Mouse (Mus musculus): ENCODE data around the gene Ucn2. TPM values are rescaled to one million over a fixed set of nuclear protein-coding genes. Genes with fewer than 3 reads are reported as not detected.

Ucn2 gene
- polyA plus RNA-seq, 1 experiment from 2014 or later = not detected

DNA sequence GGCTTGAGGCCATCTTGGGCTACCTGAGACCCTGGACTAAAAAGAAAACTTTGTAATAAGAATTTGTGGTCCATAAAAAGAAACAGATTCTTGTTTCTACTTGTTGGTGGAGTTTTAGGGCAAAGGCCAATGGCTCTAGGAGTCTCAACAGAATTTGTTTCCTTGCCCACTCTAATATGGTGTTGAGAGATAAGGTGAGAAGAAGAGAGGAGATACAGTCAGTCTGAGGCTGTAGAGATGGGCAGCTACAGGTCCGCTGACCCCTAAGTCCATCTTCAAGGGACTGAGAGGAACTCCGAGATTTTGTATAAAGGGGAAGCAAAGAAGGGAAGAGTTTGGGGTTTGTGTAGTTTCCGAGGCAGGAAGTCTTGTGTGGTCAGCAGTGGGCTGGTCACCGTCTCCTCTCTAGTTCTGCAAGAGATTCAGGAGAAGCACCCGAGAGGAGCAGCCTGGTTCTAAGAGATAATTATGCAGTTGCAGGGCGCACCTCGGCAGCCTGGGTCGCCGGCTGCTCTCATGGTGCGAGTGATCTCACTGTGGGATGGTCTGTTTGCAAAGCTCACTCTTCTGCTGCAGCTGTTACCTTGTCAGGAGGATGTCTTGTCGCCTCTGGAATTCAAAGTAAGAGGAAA is 31.3 kb downstream of the Ucn2 start:
- 74% methylated on average over 11 of the region's 11 CpGs for WGBS

GRCm38 (mm10) chr9:109021428-109021827 is 35.6 kb downstream of the Ucn2 start:
- Histone ChIP-seq H3K27ac (ENCODE audit: low read length) (no peak overlapping the region), H3K4me1 (ENCODE audit: control insufficient read depth, insufficient read depth, low read length) (no peaks in the 10 kb centered on the region), H3K9ac (ENCODE audit: low read depth, low read length) (no peak overlapping the region), H3K27me3 (ENCODE audit: control insufficient read depth, insufficient read depth, low read depth, low read length) (no peaks in the 10 kb centered on the region), H3K9me3 (replicated peaks; ENCODE audit: control insufficient read depth, low read length, poor library complexity, severe bottlenecking) (no peaks in the 10 kb centered on the region), H3K4me2 (ENCODE audit: low read length) (no peak overlapping the region), H3K4me3 (ENCODE audit: low read depth, low read length) (no peak overlapping the region), H3K36me3 (ENCODE audit: control insufficient read depth, insufficient read depth, low read length) (peaks cover 9% of the 10 kb centered on the region; the same call in 1 of the 2 replicates)
- ATAC-seq = no peak
- WGBS = 80% methylated on average over 4 of the region's 4 CpGs

More for the DNA sequence above, 31.3 kb downstream of the Ucn2 start:
- Histone ChIP-seq H3K9ac (ENCODE audit: low read depth, low read length) (no peak overlapping the region), H3K4me3 (ENCODE audit: low read depth, low read length) (no peak overlapping the region), H3K27me3 (ENCODE audit: control insufficient read depth, insufficient read depth, low read depth, low read length) (no peaks in the 10 kb centered on the region), H3K36me3 (ENCODE audit: control insufficient read depth, insufficient read depth, low read length) (peaks cover 7% of the 10 kb centered on the region), H3K4me1 (ENCODE audit: control insufficient read depth, insufficient read depth, low read length) (no peaks in the 10 kb centered on the region), H3K27ac (ENCODE audit: low read length) (no peak overlapping the region), H3K4me2 (ENCODE audit: low read length) (no peak overlapping the region), H3K9me3 (replicated peaks; ENCODE audit: control insufficient read depth, low read length, poor library complexity, severe bottlenecking) (no peaks in the 10 kb centered on the region)
- ATAC-seq = no peak

- no peak overlapping the region for H3K27ac ChIP-seq (ENCODE audit: low read length)
- H3K4me2 ChIP-seq (ENCODE audit: low read length) = no peak overlapping the region
- WGBS = 92% methylated on average over 17 of the region's 17 CpGs
- H3K36me3 ChIP-seq (ENCODE audit: control insufficient read depth, insufficient read depth, low read length) = peaks cover 11% of the 10 kb centered on the region; the same call in 1 of the 2 replicates
- ATAC-seq = no peak
- no peaks in the 10 kb centered on the region for H3K27me3 ChIP-seq (ENCODE audit: control insufficient read depth, insufficient read depth, low read depth, low read length)
- no peaks in the 10 kb centered on the region for H3K4me1 ChIP-seq (ENCODE audit: control insufficient read depth, insufficient read depth, low read length)
- H3K9me3 ChIP-seq (replicated peaks; ENCODE audit: control insufficient read depth, low read length, poor library complexity, severe bottlenecking) = no peaks in the 10 kb centered on the region
- no peak overlapping the region for H3K4me3 ChIP-seq (ENCODE audit: low read depth, low read length)
- H3K9ac ChIP-seq (ENCODE audit: low read depth, low read length) = no peak overlapping the region
These were observed 37.3 kb downstream of the Ucn2 start for GRCm38 (mm10) chr9:109022866-109023685.

DNA sequence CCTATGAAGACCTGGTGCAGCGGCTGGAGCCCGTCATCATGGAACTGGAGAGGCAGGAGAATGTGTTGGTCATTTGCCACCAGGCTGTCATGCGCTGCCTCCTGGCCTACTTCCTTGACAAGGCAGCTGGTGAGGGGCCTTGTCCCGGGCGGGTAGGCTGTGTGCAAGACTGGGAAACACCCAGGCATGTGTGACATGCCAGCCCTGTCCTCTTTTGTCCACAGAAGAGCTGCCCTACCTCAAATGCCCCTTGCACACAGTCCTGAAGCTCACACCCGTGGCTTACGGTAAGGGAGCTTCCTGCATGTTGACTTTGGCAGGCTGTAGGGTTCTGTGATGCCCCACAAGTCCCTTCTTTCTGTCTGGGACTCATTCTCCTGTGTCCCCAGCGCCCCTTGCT is 41.7 kb downstream of the Ucn2 start:
- no peaks in the 10 kb centered on the region for H3K4me1 ChIP-seq (ENCODE audit: control insufficient read depth, insufficient read depth, low read length)

DNA sequence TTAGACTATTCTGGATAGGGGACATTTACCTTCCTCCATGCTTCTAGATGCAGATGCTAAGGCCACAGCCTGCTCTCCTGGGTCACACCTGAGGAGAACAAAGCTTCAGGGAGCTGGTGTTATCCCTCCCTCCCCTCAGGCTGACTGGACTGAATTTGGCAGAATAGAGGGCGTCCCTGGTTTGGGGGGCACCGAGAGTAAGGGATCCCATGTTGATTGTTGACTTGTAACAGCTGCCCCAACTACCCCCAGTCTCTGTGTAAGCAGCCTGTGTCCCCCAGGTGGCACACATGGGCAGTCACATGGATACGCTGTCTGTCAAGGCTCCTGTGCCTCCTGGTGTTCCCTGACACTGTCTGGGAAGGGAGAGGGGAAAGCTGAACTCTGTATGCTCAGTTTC is 42.6 kb downstream of the Ucn2 start:
- H3K36me3 ChIP-seq (ENCODE audit: control insufficient read depth, insufficient read depth, low read length) = peaks cover 21% of the 10 kb centered on the region; the same call in 1 of the 2 replicates
- 80% methylated on average over 3 of the region's 3 CpGs for WGBS
- H3K4me2 ChIP-seq (ENCODE audit: low read length) = no peak overlapping the region

More for the DNA sequence above, 41.7 kb downstream of the Ucn2 start:
- Histone ChIP-seq H3K9me3 (replicated peaks; ENCODE audit: control insufficient read depth, low read length, poor library complexity, severe bottlenecking) (no peaks in the 10 kb centered on the region), H3K36me3 (ENCODE audit: control insufficient read depth, insufficient read depth, low read length) (peaks cover 21% of the 10 kb centered on the region; the same call in 1 of the 2 replicates), H3K27me3 (ENCODE audit: control insufficient read depth, insufficient read depth, low read depth, low read length) (no peaks in the 10 kb centered on the region), H3K4me2 (ENCODE audit: low read length) (no peak overlapping the region), H3K27ac (ENCODE audit: low read length) (no peak overlapping the region), H3K9ac (ENCODE audit: low read depth, low read length) (no peak overlapping the region), H3K4me3 (ENCODE audit: low read depth, low read length) (no peak overlapping the region)
- no peak for ATAC-seq
- 81% methylated on average over 8 of the region's 8 CpGs for WGBS

GRCm38 (mm10) chr9:109028919-109029318 is 43.1 kb downstream of the Ucn2 start:
- 78% methylated on average over 5 of the region's 5 CpGs for WGBS
- Histone ChIP-seq H3K27me3 (ENCODE audit: control insufficient read depth, insufficient read depth, low read depth, low read length) (no peaks in the 10 kb centered on the region), H3K9me3 (replicated peaks; ENCODE audit: control insufficient read depth, low read length, poor library complexity, severe bottlenecking) (no peaks in the 10 kb centered on the region), H3K36me3 (ENCODE audit: control insufficient read depth, insufficient read depth, low read length) (peaks cover 21% of the 10 kb centered on the region; the same call in 1 of the 2 replicates), H3K4me3 (ENCODE audit: low read depth, low read length) (no peak overlapping the region), H3K4me2 (ENCODE audit: low read length) (no peak overlapping the region), H3K9ac (ENCODE audit: low read depth, low read length) (no peak overlapping the region), H3K27ac (ENCODE audit: low read length) (no peak overlapping the region), H3K4me1 (ENCODE audit: control insufficient read depth, insufficient read depth, low read length) (no peaks in the 10 kb centered on the region)
- no peak for ATAC-seq

More for the DNA sequence above, 42.6 kb downstream of the Ucn2 start:
- Histone ChIP-seq H3K9ac (ENCODE audit: low read depth, low read length) (no peak overlapping the region), H3K4me3 (ENCODE audit: low read depth, low read length) (no peak overlapping the region), H3K27me3 (ENCODE audit: control insufficient read depth, insufficient read depth, low read depth, low read length) (no peaks in the 10 kb centered on the region), H3K4me1 (ENCODE audit: control insufficient read depth, insufficient read depth, low read length) (no peaks in the 10 kb centered on the region), H3K27ac (ENCODE audit: low read length) (no peak overlapping the region), H3K9me3 (replicated peaks; ENCODE audit: control insufficient read depth, low read length, poor library complexity, severe bottlenecking) (no peaks in the 10 kb centered on the region)
- no peak for ATAC-seq

GRCm38 (mm10) chr9:109030312-109030711 is 44.5 kb downstream of the Ucn2 start:
- H3K9me3 ChIP-seq (replicated peaks; ENCODE audit: control insufficient read depth, low read length, poor library complexity, severe bottlenecking) = no peaks in the 10 kb centered on the region
- no peak overlapping the region for H3K9ac ChIP-seq (ENCODE audit: low read depth, low read length)
- no peak for ATAC-seq
- H3K4me2 ChIP-seq (ENCODE audit: low read length) = no peak overlapping the region
- H3K4me3 ChIP-seq (ENCODE audit: low read depth, low read length) = no peak overlapping the region
- H3K4me1 ChIP-seq (ENCODE audit: control insufficient read depth, insufficient read depth, low read length) = no peaks in the 10 kb centered on the region
- no peaks in the 10 kb centered on the region for H3K27me3 ChIP-seq (ENCODE audit: control insufficient read depth, insufficient read depth, low read depth, low read length)
- 70% methylated on average over 3 of the region's 3 CpGs for WGBS
- no peak overlapping the region for H3K27ac ChIP-seq (ENCODE audit: low read length)
- H3K36me3 ChIP-seq (ENCODE audit: control insufficient read depth, insufficient read depth, low read length) = peaks cover 13% of the 10 kb centered on the region; the same call in 1 of the 2 replicates

DNA sequence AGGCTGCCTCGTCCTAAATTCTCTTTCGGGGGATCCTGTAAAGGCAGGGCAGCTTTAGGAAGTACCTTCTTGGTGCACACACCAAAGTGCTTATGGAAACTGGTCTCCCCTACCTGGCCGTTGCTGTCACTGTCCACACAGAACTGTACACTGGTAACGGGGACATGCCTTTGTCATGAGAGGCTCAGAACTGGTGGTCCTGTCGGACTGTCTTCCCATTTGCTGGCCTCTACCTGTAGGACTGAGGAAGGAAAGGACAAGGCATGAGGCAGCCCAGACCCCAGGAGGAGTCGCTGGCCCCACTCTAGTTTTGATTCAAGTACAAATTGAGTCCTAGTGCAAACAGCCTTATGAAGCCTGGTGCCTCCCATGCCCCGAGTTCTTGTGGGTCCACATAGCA is 45.2 kb downstream of the Ucn2 start:
- no peaks in the 10 kb centered on the region for H3K9me3 ChIP-seq (replicated peaks; ENCODE audit: control insufficient read depth, low read length, poor library complexity, severe bottlenecking)
- WGBS = 92% methylated on average over 7 of the region's 7 CpGs
- H3K9ac ChIP-seq (ENCODE audit: low read depth, low read length) = no peak overlapping the region
- no peak for ATAC-seq
- H3K36me3 ChIP-seq (ENCODE audit: control insufficient read depth, insufficient read depth, low read length) = peaks cover 11% of the 10 kb centered on the region; the same call in 1 of the 2 replicates
- no peak overlapping the region for H3K4me3 ChIP-seq (ENCODE audit: low read depth, low read length)
- H3K27ac ChIP-seq (ENCODE audit: low read length) = no peak overlapping the region
- H3K4me2 ChIP-seq (ENCODE audit: low read length) = no peak overlapping the region
- no peaks in the 10 kb centered on the region for H3K27me3 ChIP-seq (ENCODE audit: control insufficient read depth, insufficient read depth, low read depth, low read length)
- H3K4me1 ChIP-seq (ENCODE audit: control insufficient read depth, insufficient read depth, low read length) = no peaks in the 10 kb centered on the region

GRCm38 (mm10) chr9:109031686-109032085 is 45.9 kb downstream of the Ucn2 start:
- Histone ChIP-seq H3K9me3 (replicated peaks; ENCODE audit: control insufficient read depth, low read length, poor library complexity, severe bottlenecking) (no peaks in the 10 kb centered on the region), H3K27ac (ENCODE audit: low read length) (no peak overlapping the region), H3K4me2 (ENCODE audit: low read length) (no peak overlapping the region), H3K27me3 (ENCODE audit: control insufficient read depth, insufficient read depth, low read depth, low read length) (no peaks in the 10 kb centered on the region), H3K36me3 (ENCODE audit: control insufficient read depth, insufficient read depth, low read length) (peaks cover 11% of the 10 kb centered on the region; the same call in 1 of the 2 replicates), H3K4me3 (ENCODE audit: low read depth, low read length) (no peak overlapping the region), H3K4me1 (ENCODE audit: control insufficient read depth, insufficient read depth, low read length) (no peaks in the 10 kb centered on the region), H3K9ac (ENCODE audit: low read depth, low read length) (no peak overlapping the region)
- no peak for ATAC-seq
- 86% methylated on average over 8 of the region's 8 CpGs for WGBS

All from midbrain, embryonic 16.5 days (tissue).